Mouse (Mus musculus) neural tube, embryonic 12.5 days (tissue): ENCODE results near the gene Fut4. TPM values are rescaled to one million over a fixed set of nuclear protein-coding genes. Genes with fewer than 3 reads are reported as not detected.
A peak's percentile ranks its signal among the peaks of the same experiment; 100 is the strongest.

Experiments used
- ATAC-seq: fragments of 200-750 bp; cut with Nextera tagmentation; 2 replicates; pipeline ENCODE4 v1.8.0; 2017; ENCODE audit warnings: low read depth, mild to moderate bottlenecking, moderate TSS enrichment, moderate library complexity; ENCODE audit not compliant: low FRiP score
- H3K27ac ChIP-seq: fragments of 300-500 bp; sonication (generic); 2 replicates; pipeline ENCODE4 v1.5.1; 2016
- H3K27me3 ChIP-seq: fragments of 300-500 bp; sonication (generic); replicated peaks from 2 replicates; pipeline ENCODE4 v1.6.1; 2016; ENCODE audit warnings: mild to moderate bottlenecking
- H3K36me3 ChIP-seq: fragments of 300-500 bp; sonication (generic); 2 replicates; pipeline ENCODE4 v1.6.1; 2016; ENCODE audit warnings: mild to moderate bottlenecking
- H3K4me1 ChIP-seq: fragments of 300-500 bp; sonication (generic); 2 replicates; pipeline ENCODE4 v1.6.1; 2016
- H3K4me2 ChIP-seq: fragments of 300-500 bp; sonication (generic); replicated peaks from 2 replicates; pipeline ENCODE4 v1.6.1; 2016; ENCODE audit warnings: mild to moderate bottlenecking
- H3K4me3 ChIP-seq: fragments of 300-500 bp; sonication (generic); 2 replicates; pipeline ENCODE4 v1.5.1; 2016
- H3K9ac ChIP-seq: fragments of 300-500 bp; sonication (generic); 2 replicates; pipeline ENCODE4 v1.6.1; 2016; ENCODE audit warnings: mild to moderate bottlenecking
- H3K9me3 ChIP-seq: fragments of 300-500 bp; sonication (generic); 2 replicates; pipeline ENCODE4 v1.6.1; 2016; ENCODE audit warnings: mild to moderate bottlenecking
- WGBS: fragments of 180-500 bp; shearing (Covaris S2); methylation state at CpG from one replicate; pipeline ENCODE4 v1.1.7; 2016; 5-methylcytosine and 5-hydroxymethylcytosine counted together
- polyA plus RNA-seq: library from polyadenylated mRNA; unstranded; fragments of >200 nt; fragmentation: Nextera tagmentation; extraction: Ambion mirVana; gene quantifications from 2 replicates; pipeline ENCODE4 v1.2.1, GENCODE M21; 2016

Fut4 gene
- polyA plus RNA-seq = 1.8 and 2.2 TPM in 2 replicates

DNA sequence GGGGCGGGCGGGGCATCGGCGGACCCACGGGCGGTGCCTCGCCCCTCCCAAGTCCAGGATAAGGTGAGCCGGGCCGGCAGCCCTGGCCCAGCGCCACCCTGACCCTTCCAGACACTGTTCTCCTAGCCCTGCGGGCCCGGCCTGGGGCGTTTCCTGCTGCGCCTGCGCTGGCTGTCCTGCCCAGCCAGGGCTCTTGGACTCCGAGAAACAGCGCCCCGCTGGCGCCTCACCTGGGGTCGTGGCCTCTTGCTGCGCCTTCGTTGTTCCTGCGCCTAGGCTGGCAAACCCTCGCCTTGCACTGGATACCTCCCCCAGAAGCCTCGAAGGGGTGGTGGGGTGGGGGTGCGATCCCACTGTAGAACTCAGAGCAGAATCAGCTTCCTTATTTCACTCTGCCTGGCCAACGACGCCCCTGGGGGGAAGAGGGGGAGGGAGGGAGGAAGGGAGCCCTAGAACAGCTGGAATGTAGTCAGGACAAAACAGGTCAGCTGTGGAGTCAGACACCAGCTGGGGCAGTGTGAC, at the start of gene Fut4:
Gene Fut4 (minus strand): TSS at position 393 of the 522 bp plus-strand sequence.
- peak; percentile 85 for ATAC-seq
- H3K9me3 ChIP-seq = no peaks in the 10 kb centered on the region
- H3K27ac ChIP-seq = no peak within 1 kb of the TSS
- peak within 1 kb of the TSS; percentile 65 for H3K9ac ChIP-seq
- peak within 1 kb of the TSS; percentile 56 for H3K4me3 ChIP-seq
- H3K27me3 ChIP-seq = peaks cover 31% of the 10 kb centered on the region
- no peaks in the 10 kb centered on the region for H3K36me3 ChIP-seq
- peaks cover 9% of the 10 kb centered on the region for H3K4me1 ChIP-seq
- H3K4me2 ChIP-seq = peak within 1 kb of the TSS; percentile 96
- WGBS = under 1% methylated on average over 28 of the region's 28 CpGs

DNA sequence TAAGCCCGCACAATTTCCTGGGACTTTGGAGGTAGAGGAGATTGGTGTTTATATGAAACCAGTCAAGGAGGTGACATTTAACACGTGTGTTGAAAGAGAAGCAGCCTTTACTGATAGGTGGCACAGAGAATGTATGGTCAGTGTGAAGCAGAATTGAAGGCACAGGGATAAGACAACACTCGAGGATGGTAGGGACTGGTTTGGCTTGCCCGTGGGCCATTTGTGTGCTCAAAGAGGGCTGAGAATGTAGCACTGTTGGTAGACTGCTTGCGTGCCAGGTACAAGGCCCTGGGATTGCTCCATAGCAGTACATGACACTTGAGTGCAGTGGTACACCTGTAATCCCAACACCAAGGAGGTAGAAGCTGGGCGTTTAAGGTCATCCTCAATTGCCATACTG, 35.2 kb upstream of the Fut4 start:
- H3K36me3 ChIP-seq = peaks cover 24% of the 10 kb centered on the region
- 91% methylated on average over 6 of the region's 6 CpGs for WGBS

GRCm38 (mm10) chr9:14784039-14785002, 32.1 kb upstream of the Fut4 start, which contains the start of the genes Mre11a and Ankrd49:
Mre11a (plus strand) TSS chr9:14784654.
Ankrd49 (minus strand) TSS chr9:14784856.
- peak within 1 kb of the TSS; percentile 72 for H3K4me3 ChIP-seq
- H3K27me3 ChIP-seq = no peaks in the 10 kb centered on the region
- peak; percentile 100 for ATAC-seq
- peaks cover 28% of the 10 kb centered on the region for H3K36me3 ChIP-seq
- H3K27ac ChIP-seq = peak within 1 kb of the TSS; percentile 85
- H3K4me1 ChIP-seq = no peaks in the 10 kb centered on the region
- H3K4me2 ChIP-seq = peak within 1 kb of the TSS; percentile 79
- under 1% methylated on average over 62 of the region's 62 CpGs for WGBS
- H3K9me3 ChIP-seq = no peaks in the 10 kb centered on the region
- peak within 1 kb of the TSS; percentile 82 for H3K9ac ChIP-seq

More for the DNA sequence above, 35.2 kb upstream of the Fut4 start:
- H3K27me3 ChIP-seq = no peaks in the 10 kb centered on the region
- no peak for ATAC-seq
- H3K9ac ChIP-seq = no peak overlapping the region
- H3K27ac ChIP-seq = no peak overlapping the region
- no peaks in the 10 kb centered on the region for H3K9me3 ChIP-seq
- H3K4me3 ChIP-seq = no peak overlapping the region
- no peaks in the 10 kb centered on the region for H3K4me1 ChIP-seq
- H3K4me2 ChIP-seq = no peak overlapping the region

- H3K27ac ChIP-seq = no peak overlapping the region
- no peak for ATAC-seq
- H3K36me3 ChIP-seq = peaks cover 15% of the 10 kb centered on the region
- H3K4me2 ChIP-seq = no peak overlapping the region
- H3K27me3 ChIP-seq = no peaks in the 10 kb centered on the region
- 38% methylated on average over 13 of the region's 13 CpGs for WGBS
- no peak overlapping the region for H3K4me3 ChIP-seq
- H3K4me1 ChIP-seq = no peaks in the 10 kb centered on the region
- no peaks in the 10 kb centered on the region for H3K9me3 ChIP-seq
- no peak overlapping the region for H3K9ac ChIP-seq
These were observed 26.1 kb upstream of the Fut4 start for GRCm38 (mm10) chr9:14778341-14778740.

DNA sequence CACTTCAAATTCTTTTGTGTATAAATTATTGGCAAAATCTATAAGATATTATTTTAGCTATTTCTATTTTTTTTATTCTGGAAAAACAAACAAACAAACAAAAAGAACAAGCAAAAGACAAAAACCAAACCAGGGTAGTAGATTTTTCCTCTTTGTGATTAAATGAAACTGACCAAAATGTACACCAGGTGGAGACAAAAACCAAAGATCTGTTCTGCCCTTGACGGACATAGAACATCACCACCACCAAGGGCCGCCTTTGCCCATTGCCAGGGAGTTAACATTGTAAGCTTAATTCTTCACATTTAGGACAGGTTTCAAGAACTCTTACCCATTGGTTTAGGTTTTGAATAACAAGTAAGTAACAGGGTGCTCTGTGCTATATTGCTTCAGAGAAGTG, 21.6 kb upstream of the Fut4 start:
- no peak for ATAC-seq
- Histone ChIP-seq H3K27me3 (no peaks in the 10 kb centered on the region), H3K4me3 (no peak overlapping the region), H3K36me3 (no peaks in the 10 kb centered on the region), H3K4me2 (no peak overlapping the region), H3K27ac (no peak overlapping the region), H3K9ac (no peak overlapping the region), H3K4me1 (peaks cover 11% of the 10 kb centered on the region), H3K9me3 (no peaks in the 10 kb centered on the region)
- 58% methylated on average over 2 of the region's 2 CpGs for whole genome bisulfite sequencing

GRCm38 (mm10) chr9:14772074-14772473, 19.9 kb upstream of the Fut4 start:
- 94% methylated on average over 2 of the region's 2 CpGs for WGBS
- H3K36me3 ChIP-seq = no peaks in the 10 kb centered on the region
- no peaks in the 10 kb centered on the region for H3K27me3 ChIP-seq

DNA sequence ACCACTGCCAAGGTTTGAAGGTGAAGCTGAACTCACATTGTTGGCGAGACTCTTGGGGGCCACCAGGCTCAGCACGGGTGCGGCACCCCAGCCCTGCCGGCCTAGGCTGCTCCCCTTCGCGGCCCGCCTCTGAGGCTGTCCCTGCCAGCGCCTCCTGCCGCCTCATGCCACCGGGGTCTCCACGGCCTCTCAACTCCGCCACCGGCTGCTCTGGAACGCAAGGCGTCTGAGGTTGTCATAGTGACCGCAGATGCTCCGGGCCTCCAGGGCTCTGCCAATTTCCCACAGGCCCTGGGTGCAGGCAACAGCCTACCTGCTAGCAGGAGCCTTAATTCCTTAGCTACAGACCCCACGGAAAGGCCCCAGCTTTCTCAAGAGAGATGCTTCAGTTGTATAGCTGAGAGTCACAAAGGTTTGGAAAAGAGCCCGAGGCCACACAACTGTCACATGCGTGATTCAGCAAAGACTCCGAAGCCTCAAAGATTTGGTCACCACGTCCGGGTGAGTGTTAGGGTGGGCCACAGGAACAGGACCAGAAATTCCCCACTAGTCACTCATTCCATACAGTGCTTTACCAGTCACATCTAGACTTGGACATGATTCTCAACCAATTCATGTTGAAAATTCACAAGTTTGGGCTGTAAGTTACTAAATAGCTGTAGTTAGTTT, 18.7 kb upstream of the Fut4 start, which contains the start of gene 1700012B09Rik:
Gene 1700012B09Rik (minus strand): TSS at position 228 of the 669 bp plus-strand sequence.
- H3K9ac ChIP-seq = 0 out of 2 replicates have a peak within 1 kb of the TSS, but pooled peaks have one; percentile 4
- peak; percentile 74 for ATAC-seq
- no peaks in the 10 kb centered on the region for H3K36me3 ChIP-seq
- H3K27ac ChIP-seq = no peak within 1 kb of the TSS
- H3K9me3 ChIP-seq = no peaks in the 10 kb centered on the region
- WGBS = 19% methylated on average over 23 of the region's 23 CpGs
- H3K4me2 ChIP-seq = peak within 1 kb of the TSS; percentile 39
- no peaks in the 10 kb centered on the region for H3K27me3 ChIP-seq
- H3K4me1 ChIP-seq = peaks cover 18% of the 10 kb centered on the region
- no peak within 1 kb of the TSS for H3K4me3 ChIP-seq

More at GRCm38 (mm10) chr9:14772074-14772473, 19.9 kb upstream of the Fut4 start:
- ATAC-seq = no peak
- peaks cover 18% of the 10 kb centered on the region for H3K4me1 ChIP-seq
- no peak overlapping the region for H3K4me2 ChIP-seq
- H3K9ac ChIP-seq = no peak overlapping the region
- no peak overlapping the region for H3K4me3 ChIP-seq
- H3K9me3 ChIP-seq = no peaks in the 10 kb centered on the region
- no peak overlapping the region for H3K27ac ChIP-seq

DNA sequence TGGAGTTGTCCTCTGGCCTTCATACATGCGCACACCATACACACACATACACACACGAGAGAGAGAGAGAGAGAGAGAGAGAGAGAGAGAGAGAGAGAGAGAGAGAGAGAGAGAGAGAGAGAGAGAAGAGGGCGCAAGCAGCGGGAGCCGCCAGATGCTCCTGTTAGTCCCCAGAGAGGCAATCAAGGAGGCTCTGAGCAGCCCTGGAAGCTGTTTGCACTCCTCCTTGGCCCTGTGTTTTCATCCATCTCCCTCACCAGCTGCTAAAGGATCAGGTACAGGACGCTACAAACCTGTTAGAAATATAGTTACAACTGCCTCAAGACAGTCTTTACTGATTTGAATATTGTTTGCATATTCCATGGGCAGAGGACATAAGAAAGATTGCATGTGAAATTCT, 17.6 kb upstream of the Fut4 start:
- no peak overlapping the region for H3K4me3 ChIP-seq
- H3K27me3 ChIP-seq = no peaks in the 10 kb centered on the region
- H3K36me3 ChIP-seq = no peaks in the 10 kb centered on the region
- no peak overlapping the region for H3K27ac ChIP-seq
- no peak for ATAC-seq
- WGBS = 44% methylated on average over 6 of the region's 6 CpGs
- no peak overlapping the region for H3K9ac ChIP-seq
- H3K4me1 ChIP-seq = peaks cover 18% of the 10 kb centered on the region
- H3K4me2 ChIP-seq = no peak overlapping the region
- H3K9me3 ChIP-seq = no peaks in the 10 kb centered on the region

GRCm38 (mm10) chr9:14764765-14765164, 12.6 kb upstream of the Fut4 start:
- WGBS = 27% methylated on average over 7 of the region's 7 CpGs
- Histone ChIP-seq H3K4me2 (no peak overlapping the region), H3K27me3 (no peaks in the 10 kb centered on the region), H3K36me3 (no peaks in the 10 kb centered on the region), H3K27ac (no peak overlapping the region), H3K4me3 (no peak overlapping the region), H3K9ac (no peak overlapping the region), H3K9me3 (no peaks in the 10 kb centered on the region), H3K4me1 (peaks cover 7% of the 10 kb centered on the region)
- 0 out of 2 replicates have a peak, but pooled peaks have one; percentile 31 for ATAC-seq

DNA sequence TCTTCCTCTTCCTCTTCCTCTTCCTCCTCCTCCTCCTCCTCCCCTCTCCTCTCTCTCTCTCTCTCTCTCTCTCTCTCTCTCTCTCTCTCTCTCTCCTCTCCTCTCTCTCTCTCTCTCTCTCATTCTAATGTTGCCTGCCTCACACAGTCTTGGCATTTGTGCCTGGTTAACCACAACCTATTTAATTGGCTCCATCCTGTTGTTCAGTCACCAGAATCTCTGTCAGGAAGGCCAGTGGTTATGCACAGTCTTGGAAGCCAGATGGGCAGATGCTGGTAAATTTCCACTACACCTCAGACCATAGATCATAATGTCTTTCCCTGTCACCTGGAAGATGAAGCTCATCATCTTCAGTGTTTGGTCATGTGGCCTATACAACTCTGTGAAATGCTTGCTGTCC, 7.1 kb upstream of the Fut4 start:
- no peak for ATAC-seq
- Histone ChIP-seq H3K4me2 (no peak overlapping the region), H3K4me3 (no peak overlapping the region), H3K9ac (no peak overlapping the region), H3K27me3 (no peaks in the 10 kb centered on the region), H3K27ac (no peak overlapping the region), H3K36me3 (no peaks in the 10 kb centered on the region), H3K4me1 (no peaks in the 10 kb centered on the region), H3K9me3 (no peaks in the 10 kb centered on the region)

DNA sequence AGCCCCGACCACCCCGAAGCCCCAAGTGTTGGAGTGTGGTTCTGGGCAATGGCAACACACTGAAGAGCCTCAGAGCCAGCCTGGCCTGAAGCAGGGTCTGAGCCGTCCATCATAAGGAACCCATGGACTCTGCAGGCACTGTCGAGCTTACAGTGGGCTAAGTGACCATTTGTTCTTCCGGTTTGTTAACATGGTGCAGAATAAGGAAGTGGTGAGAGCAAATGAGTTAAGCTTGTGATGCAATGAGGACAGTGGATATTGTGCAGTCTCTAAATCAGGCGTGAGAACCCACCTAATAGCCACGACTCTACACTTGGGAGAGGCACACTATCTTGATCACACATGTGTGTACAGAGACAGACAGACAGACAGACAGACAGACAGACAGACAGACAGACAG, 6.4 kb upstream of the Fut4 start:
- no peak overlapping the region for H3K4me2 ChIP-seq
- no peak overlapping the region for H3K27ac ChIP-seq
- H3K27me3 ChIP-seq = 0 out of 2 replicates have a peak, but pooled peaks cover 3% of the 10 kb centered on the region
- no peaks in the 10 kb centered on the region for H3K36me3 ChIP-seq
- no peaks in the 10 kb centered on the region for H3K4me1 ChIP-seq
- no peak overlapping the region for H3K4me3 ChIP-seq
- no peak for ATAC-seq
- WGBS = 75% methylated on average over 7 of the region's 7 CpGs
- H3K9ac ChIP-seq = no peak overlapping the region
- no peaks in the 10 kb centered on the region for H3K9me3 ChIP-seq

GRCm38 (mm10) chr9:14754469-14754868, 2.3 kb upstream of the Fut4 start:
- H3K4me2 ChIP-seq = no peak overlapping the region
- H3K9ac ChIP-seq = no peak overlapping the region
- no peak overlapping the region for H3K4me3 ChIP-seq
- 88% methylated on average over 3 of the region's 3 CpGs for WGBS
- no peaks in the 10 kb centered on the region for H3K9me3 ChIP-seq
- H3K27ac ChIP-seq = no peak overlapping the region
- peaks cover 31% of the 10 kb centered on the region for H3K27me3 ChIP-seq
- peaks cover 9% of the 10 kb centered on the region for H3K4me1 ChIP-seq
- no peak for ATAC-seq
- no peaks in the 10 kb centered on the region for H3K36me3 ChIP-seq
